Mouse (Mus musculus) embryonic facial prominence, embryonic 13.5 days (tissue): ENCODE measurements around the gene Ndufa11. TPM values are rescaled to one million over a fixed set of nuclear protein-coding genes. Genes with fewer than 3 reads are reported as not detected.

Source experiments
- ATAC-seq: fragments of 200-750 bp; cut with Nextera tagmentation; 2 replicates; pipeline ENCODE4 v1.8.0; 2017; ENCODE audit warnings: low read depth; ENCODE audit not compliant: insufficient number of reproducible peaks, insufficient read depth, low FRiP score, low TSS enrichment
- H3K27ac ChIP-seq: fragments of 300-500 bp; sonication (generic); 2 replicates; pipeline ENCODE4 v1.5.1; 2015; ENCODE audit warnings: moderate library complexity, mild to moderate bottlenecking, inconsistent platforms
- H3K27me3 ChIP-seq: fragments of 300-500 bp; sonication (generic); 2 replicates; pipeline ENCODE4 v1.6.1; 2015; ENCODE audit warnings: mild to moderate bottlenecking, inconsistent platforms
- H3K36me3 ChIP-seq: fragments of 300-500 bp; sonication (generic); 2 replicates; pipeline ENCODE4 v1.6.1; 2015; ENCODE audit warnings: mild to moderate bottlenecking, inconsistent platforms
- H3K4me1 ChIP-seq: fragments of 300-500 bp; sonication (generic); 2 replicates; pipeline ENCODE4 v1.6.1; 2015; ENCODE audit warnings: inconsistent platforms
- H3K4me2 ChIP-seq: fragments of 300-500 bp; sonication (generic); 2 replicates; pipeline ENCODE4 v1.6.1; 2015; ENCODE audit warnings: moderate library complexity, mild to moderate bottlenecking, inconsistent platforms
- H3K4me3 ChIP-seq: fragments of 300-500 bp; sonication (generic); 2 replicates; pipeline ENCODE4 v1.5.1; 2015; ENCODE audit warnings: mild to moderate bottlenecking, inconsistent platforms
- H3K9ac ChIP-seq: fragments of 300-500 bp; sonication (generic); 2 replicates; pipeline ENCODE4 v1.6.1; 2015; ENCODE audit warnings: mild to moderate bottlenecking, inconsistent platforms
- H3K9me3 ChIP-seq: fragments of 300-500 bp; sonication (generic); 2 replicates; pipeline ENCODE4 v1.6.1; 2016; ENCODE audit warnings: inconsistent platforms
- WGBS: fragments of 180-500 bp; shearing (Covaris S2); methylation state at CpG from one replicate; pipeline ENCODE4 v1.1.7; 2015; ENCODE audit warnings: mixed read lengths; 5-methylcytosine and 5-hydroxymethylcytosine counted together
- polyA plus RNA-seq: library from polyadenylated mRNA; unstranded; fragments of >200 nt; fragmentation: Nextera tagmentation; extraction: Ambion mirVana; gene quantifications from 2 replicates; pipeline ENCODE4 v1.2.1, GENCODE M21; 2015

Gene Ndufa11
- polyA plus RNA-seq, 1 experiment from 2014 or later = 420 TPM

- Histone ChIP-seq H3K36me3 (peaks cover 28% of the 10 kb centered on the region), H3K27me3 (no peaks in the 10 kb centered on the region), H3K4me2 (peak overlapping the region; percentile 69), H3K4me1 (peaks cover 35% of the 10 kb centered on the region), H3K4me3 (peak overlapping the region; percentile 84), H3K9ac (peak overlapping the region; percentile 94), H3K27ac (peak overlapping the region; percentile 86), H3K9me3 (no peaks in the 10 kb centered on the region)
- peak; percentile 91 for ATAC-seq
- under 1% methylated on average over 55 of the region's 55 CpGs for WGBS
Measured at GRCm38 (mm10) chr17:56716655-56717362, 758 bp upstream of the Ndufa11 start.

- Histone ChIP-seq H3K36me3 (peaks cover 50% of the 10 kb centered on the region), H3K4me3 (no peak overlapping the region), H3K4me2 (no peak overlapping the region), H3K27me3 (no peaks in the 10 kb centered on the region), H3K27ac (no peak overlapping the region), H3K9me3 (0 out of 2 replicates have a peak, but pooled peaks cover 3% of the 10 kb centered on the region), H3K4me1 (peaks cover 30% of the 10 kb centered on the region), H3K9ac (peak overlapping the region; percentile 22; the same call in 1 of the 2 replicates)
- whole genome bisulfite sequencing = 91% methylated on average over 5 of the region's 5 CpGs
- no peak for ATAC-seq
Measured at GRCm38 (mm10) chr17:56722441-56722840, 4.9 kb downstream of the Ndufa11 start.

GRCm38 (mm10) chr17:56723419-56724161 lies 6.0 kb downstream of the Ndufa11 start:
- Histone ChIP-seq H3K4me3 (no peak overlapping the region), H3K9me3 (0 out of 2 replicates have a peak, but pooled peaks cover 3% of the 10 kb centered on the region), H3K36me3 (peaks cover 50% of the 10 kb centered on the region), H3K27ac (no peak overlapping the region), H3K4me2 (no peak overlapping the region), H3K4me1 (peaks cover 36% of the 10 kb centered on the region), H3K9ac (peak overlapping the region; percentile 22; the same call in 1 of the 2 replicates), H3K27me3 (no peaks in the 10 kb centered on the region)
- ATAC-seq = no peak
- WGBS = 78% methylated on average over 11 of the region's 11 CpGs

- Histone ChIP-seq H3K4me2 (peak overlapping the region; percentile 33), H3K36me3 (peaks cover 31% of the 10 kb centered on the region), H3K9me3 (0 out of 2 replicates have a peak, but pooled peaks cover 3% of the 10 kb centered on the region), H3K9ac (peak overlapping the region; percentile 40), H3K4me1 (peaks cover 26% of the 10 kb centered on the region), H3K27ac (peak overlapping the region; percentile 60), H3K4me3 (no peak overlapping the region), H3K27me3 (no peaks in the 10 kb centered on the region)
- WGBS = 9% methylated on average over 7 of the region's 7 CpGs
- 0 out of 2 replicates have a peak, but pooled peaks have one; percentile 16 for ATAC-seq
Measured at GRCm38 (mm10) chr17:56727029-56727649, 9.6 kb downstream of the Ndufa11 start.

- WGBS = 14% methylated on average over 12 of the region's 12 CpGs
- Histone ChIP-seq H3K4me1 (peaks cover 26% of the 10 kb centered on the region), H3K4me2 (peak overlapping the region; percentile 33), H3K27me3 (no peaks in the 10 kb centered on the region), H3K27ac (peak overlapping the region; percentile 60), H3K9me3 (0 out of 2 replicates have a peak, but pooled peaks cover 3% of the 10 kb centered on the region), H3K9ac (peak overlapping the region; percentile 40), H3K36me3 (peaks cover 25% of the 10 kb centered on the region), H3K4me3 (no peak overlapping the region)
- ATAC-seq = no peak
Measured at GRCm38 (mm10) chr17:56727659-56728058, 10.1 kb downstream of the Ndufa11 start.

- Histone ChIP-seq H3K4me3 (no peak overlapping the region), H3K9ac (peak overlapping the region; percentile 40; the same call in 1 of the 2 replicates), H3K4me2 (peak overlapping the region; percentile 33), H3K36me3 (peaks cover 21% of the 10 kb centered on the region), H3K4me1 (peaks cover 26% of the 10 kb centered on the region), H3K27me3 (no peaks in the 10 kb centered on the region), H3K9me3 (0 out of 2 replicates have a peak, but pooled peaks cover 3% of the 10 kb centered on the region), H3K27ac (peak overlapping the region; percentile 60)
- 25% methylated on average over 12 of the region's 12 CpGs for WGBS
- ATAC-seq = no peak
Measured at GRCm38 (mm10) chr17:56728117-56728516, 10.6 kb downstream of the Ndufa11 start.

GRCm38 (mm10) chr17:56729151-56729550 lies 11.6 kb downstream of the Ndufa11 start:
- Histone ChIP-seq H3K4me2 (no peak overlapping the region), H3K4me3 (no peak overlapping the region), H3K36me3 (peaks cover 10% of the 10 kb centered on the region), H3K9ac (no peak overlapping the region), H3K9me3 (0 out of 2 replicates have a peak, but pooled peaks cover 3% of the 10 kb centered on the region), H3K27me3 (no peaks in the 10 kb centered on the region), H3K27ac (no peak overlapping the region), H3K4me1 (peaks cover 26% of the 10 kb centered on the region)
- 54% methylated on average over 6 of the region's 6 CpGs for WGBS
- ATAC-seq = no peak

GRCm38 (mm10) chr17:56729656-56730055 lies 12.1 kb downstream of the Ndufa11 start:
- H3K36me3 ChIP-seq = peaks cover 7% of the 10 kb centered on the region; the same call in 1 of the 2 replicates
- 0 out of 2 replicates have a peak, but pooled peaks cover 3% of the 10 kb centered on the region for H3K9me3 ChIP-seq
- no peak overlapping the region for H3K4me3 ChIP-seq
- 59% methylated on average over 2 of the region's 2 CpGs for WGBS
- no peak overlapping the region for H3K27ac ChIP-seq
- ATAC-seq = no peak
- H3K27me3 ChIP-seq = no peaks in the 10 kb centered on the region
- peaks cover 26% of the 10 kb centered on the region for H3K4me1 ChIP-seq
- H3K9ac ChIP-seq = no peak overlapping the region
- no peak overlapping the region for H3K4me2 ChIP-seq

- Histone ChIP-seq H3K27me3 (no peaks in the 10 kb centered on the region), H3K9me3 (no peaks in the 10 kb centered on the region), H3K4me2 (no peak overlapping the region), H3K36me3 (no peaks in the 10 kb centered on the region), H3K27ac (no peak overlapping the region), H3K4me1 (no peaks in the 10 kb centered on the region), H3K9ac (no peak overlapping the region), H3K4me3 (no peak overlapping the region)
- 41% methylated on average over 8 of the region's 8 CpGs for WGBS
- no peak for ATAC-seq
Measured at GRCm38 (mm10) chr17:56736534-56736933, 19.0 kb downstream of the Ndufa11 start.

GRCm38 (mm10) chr17:56738221-56738620 lies 20.7 kb downstream of the Ndufa11 start:
- Histone ChIP-seq H3K36me3 (no peaks in the 10 kb centered on the region), H3K9me3 (no peaks in the 10 kb centered on the region)

GRCm38 (mm10) chr17:56740118-56740787 lies 22.7 kb downstream of the Ndufa11 start:
- no peaks in the 10 kb centered on the region for H3K9me3 ChIP-seq

More at GRCm38 (mm10) chr17:56738221-56738620, 20.7 kb downstream of the Ndufa11 start:
- Histone ChIP-seq H3K27me3 (no peaks in the 10 kb centered on the region), H3K9ac (no peak overlapping the region), H3K4me2 (no peak overlapping the region), H3K4me1 (no peaks in the 10 kb centered on the region), H3K27ac (no peak overlapping the region), H3K4me3 (no peak overlapping the region)
- no peak for ATAC-seq
- WGBS = 80% methylated on average over 10 of the region's 10 CpGs

More at GRCm38 (mm10) chr17:56740118-56740787, 22.7 kb downstream of the Ndufa11 start:
- no peak for ATAC-seq
- Histone ChIP-seq H3K4me2 (no peak overlapping the region), H3K9ac (no peak overlapping the region), H3K27me3 (no peaks in the 10 kb centered on the region), H3K27ac (no peak overlapping the region), H3K4me1 (0 out of 2 replicates have a peak, but pooled peaks cover 5% of the 10 kb centered on the region), H3K4me3 (no peak overlapping the region), H3K36me3 (no peaks in the 10 kb centered on the region)
- 76% methylated on average over 17 of the region's 17 CpGs for WGBS
